Mouse (Mus musculus) kidney, postnatal 25 days (tissue): Measurements from ENCODE around the gene Lyst.
"Not testable (repeated sequence)": the region's sequence is repeated elsewhere in the genome, so short reads cannot be mapped to it uniquely, and the experiment has no call there.

Experiments
- DNase-seq, 2 experiments: peaks; one replicate each; pipeline ENCODE4 v3.0.0; 2021; ENCODE audit warnings: mixed read lengths in 2 of 2

Gene Lyst

GRCm38 (mm10) chr13:13590048-13591011 is at the start of gene Lyst:
Gene Lyst, plus strand, starts transcription at chr13:13590397.
- DNase-seq, result peak; percentile 99

- not testable (repeated sequence) for DNase-seq
These were observed 47.1 kb upstream of the Lyst start for GRCm38 (mm10) chr13:13543073-13543472.

- no peak for DNase-seq
These were observed 43.4 kb upstream of the Lyst start for GRCm38 (mm10) chr13:13546792-13547191.

- no peak for DNase-seq
These were observed 42.3 kb upstream of the Lyst start for GRCm38 (mm10) chr13:13547889-13548288.

GRCm38 (mm10) chr13:13548431-13549190 is 41.6 kb upstream of the Lyst start:
- DNase-seq, result no peak

- peak; percentile 42 to 44 for DNase-seq
These were observed 40.2 kb upstream of the Lyst start for GRCm38 (mm10) chr13:13549687-13550660.

- DNase-seq, result no peak
These were observed 38.2 kb upstream of the Lyst start for GRCm38 (mm10) chr13:13552020-13552419.

- DNase-seq, result no peak
These were observed 36.5 kb upstream of the Lyst start for GRCm38 (mm10) chr13:13553660-13554059.

GRCm38 (mm10) chr13:13555196-13555595 is 35.0 kb upstream of the Lyst start:
- DNase-seq, result no peak

- no peak for DNase-seq
These were observed 33.0 kb upstream of the Lyst start for GRCm38 (mm10) chr13:13557001-13557743.

- DNase-seq, result no peak
These were observed 31.9 kb upstream of the Lyst start for GRCm38 (mm10) chr13:13558251-13558650.

GRCm38 (mm10) chr13:13558900-13559299 is 31.3 kb upstream of the Lyst start:
- no peak for DNase-seq

- DNase-seq, result no peak
These were observed 27.6 kb upstream of the Lyst start for GRCm38 (mm10) chr13:13562571-13562970.

GRCm38 (mm10) chr13:13564116-13564515 is 26.1 kb upstream of the Lyst start:
- DNase-seq, result no peak

GRCm38 (mm10) chr13:13564541-13564940 is 25.7 kb upstream of the Lyst start:
- DNase-seq, result no peak

GRCm38 (mm10) chr13:13567640-13568039 is 22.6 kb upstream of the Lyst start:
- no peak for DNase-seq

- no peak for DNase-seq
These were observed 21.4 kb upstream of the Lyst start for GRCm38 (mm10) chr13:13568824-13569223.

GRCm38 (mm10) chr13:13569603-13570002 is 20.6 kb upstream of the Lyst start:
- no peak for DNase-seq

GRCm38 (mm10) chr13:13572060-13572835 is 17.9 kb upstream of the Lyst start:
- DNase-seq, result no peak

GRCm38 (mm10) chr13:13572941-13573340 is 17.3 kb upstream of the Lyst start:
- no peak for DNase-seq
